Mouse (Mus musculus): ENCODE results near the gene Olfr1233. TPM values are rescaled to one million over a fixed set of nuclear protein-coding genes. Genes with fewer than 3 reads are reported as not detected.

Olfr1233 gene
- not detected in 2 replicates for polyA plus RNA-seq (2016; fragmentation: Nextera tagmentation; extraction: Ambion mirVana)

DNA sequence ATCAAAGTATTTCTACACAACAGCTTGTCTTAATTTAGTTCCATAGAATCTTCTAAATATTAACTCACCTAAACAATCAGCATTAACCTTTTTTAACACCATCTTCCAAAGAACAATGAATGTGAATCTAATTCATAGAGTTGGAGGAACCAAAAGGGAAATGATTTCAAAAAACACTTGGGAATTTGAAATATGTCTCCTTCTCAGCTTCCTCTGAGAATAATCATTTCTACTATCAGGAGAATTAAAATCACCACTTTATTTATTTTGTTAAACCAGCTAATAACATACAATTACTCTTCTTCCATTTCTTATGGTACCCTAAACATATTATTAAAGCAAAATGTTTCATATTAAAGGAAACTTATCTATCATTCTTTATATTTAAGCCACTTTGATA, at the start of gene Olfr1233:
TSS of gene Olfr1233 (minus strand) at position 101 of the 400 bp plus-strand sequence.
- H3K4me2 ChIP-seq (replicated peaks) = no peak within 1 kb of the TSS
- no peaks in the 10 kb centered on the region for H3K27me3 ChIP-seq
- H3K4me1 ChIP-seq = no peaks in the 10 kb centered on the region
- ATAC-seq (ENCODE audit: low FRiP score, low read depth) = no peak
- no peaks in the 10 kb centered on the region for H3K36me3 ChIP-seq
- no peak within 1 kb of the TSS for H3K4me3 ChIP-seq
- H3K9ac ChIP-seq (replicated peaks) = no peak within 1 kb of the TSS
- H3K9me3 ChIP-seq = no peaks in the 10 kb centered on the region
- no peak within 1 kb of the TSS for H3K27ac ChIP-seq (replicated peaks)

- H3K9ac ChIP-seq (replicated peaks) = no peak within 1 kb of the TSS
- no peaks in the 10 kb centered on the region for H3K9me3 ChIP-seq
- H3K4me1 ChIP-seq = no peaks in the 10 kb centered on the region
- H3K4me2 ChIP-seq (replicated peaks) = no peak within 1 kb of the TSS
- ATAC-seq (ENCODE audit: low FRiP score, low read depth) = no peak
- 82% methylated on average over 4 of the region's 4 CpGs for WGBS
- H3K27ac ChIP-seq (replicated peaks) = no peak within 1 kb of the TSS
- no peaks in the 10 kb centered on the region for H3K36me3 ChIP-seq
- no peaks in the 10 kb centered on the region for H3K27me3 ChIP-seq
- H3K4me3 ChIP-seq = no peak within 1 kb of the TSS
Observed at GRCm38 (mm10) chr2:89364765-89365164, 22.6 kb upstream of the Olfr1233 start, which contains the start of gene Olfr1234. Gene Olfr1234, minus strand, starts transcription at chr2:89364865.

- Histone ChIP-seq H3K9ac (replicated peaks) (no peak within 1 kb of the TSS), H3K27me3 (no peaks in the 10 kb centered on the region), H3K36me3 (no peaks in the 10 kb centered on the region), H3K9me3 (no peaks in the 10 kb centered on the region), H3K4me3 (no peak within 1 kb of the TSS), H3K4me1 (no peaks in the 10 kb centered on the region), H3K27ac (replicated peaks) (no peak within 1 kb of the TSS), H3K4me2 (replicated peaks) (no peak within 1 kb of the TSS)
- no peak for ATAC-seq (ENCODE audit: low FRiP score, low read depth)
Observed at GRCm38 (mm10) chr2:89329575-89329974, 12.6 kb downstream of the Olfr1233 start, which contains the start of gene Olfr1232. Gene Olfr1232, minus strand, starts transcription at chr2:89329675.

GRCm38 (mm10) chr2:89306974-89307373, 35.2 kb downstream of the Olfr1233 start, which contains the start of gene Olfr1231:
Gene Olfr1231, minus strand, starts transcription at chr2:89307074.
- WGBS = 76% methylated on average over 2 of the region's 2 CpGs
- Histone ChIP-seq H3K36me3 (no peaks in the 10 kb centered on the region), H3K4me3 (no peak within 1 kb of the TSS), H3K27me3 (no peaks in the 10 kb centered on the region), H3K9me3 (no peaks in the 10 kb centered on the region), H3K9ac (replicated peaks) (no peak within 1 kb of the TSS), H3K27ac (replicated peaks) (no peak within 1 kb of the TSS), H3K4me1 (no peaks in the 10 kb centered on the region), H3K4me2 (replicated peaks) (no peak within 1 kb of the TSS)
- ATAC-seq (ENCODE audit: low FRiP score, low read depth) = no peak

DNA sequence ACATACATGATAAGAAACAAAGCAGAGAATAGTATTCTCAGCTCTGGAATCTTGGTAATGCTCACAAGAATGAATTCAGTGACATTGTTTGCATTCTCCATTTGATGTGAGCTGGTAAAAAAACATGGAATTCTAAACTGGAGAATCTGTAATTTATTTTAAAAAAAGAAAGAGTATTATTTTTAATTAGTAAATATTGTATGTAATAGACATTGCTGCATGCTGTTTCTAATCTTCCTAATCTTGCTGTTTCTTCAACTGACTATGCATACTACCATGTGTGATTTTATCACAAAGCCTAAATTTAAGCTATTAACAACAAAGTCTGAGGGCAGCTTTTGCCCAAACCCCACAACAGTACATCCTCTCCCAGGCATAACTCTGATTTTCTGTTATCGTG, 45.0 kb downstream of the Olfr1233 start, which contains the start of gene Olfr1230:
TSS of gene Olfr1230 (minus strand) at position 101 of the 400 bp plus-strand sequence.
- H3K27ac ChIP-seq (replicated peaks) = no peak within 1 kb of the TSS
- 91% methylated on average over 1 of the region's 1 CpGs for WGBS
- no peaks in the 10 kb centered on the region for H3K36me3 ChIP-seq
- H3K4me2 ChIP-seq (replicated peaks) = no peak within 1 kb of the TSS
- no peaks in the 10 kb centered on the region for H3K9me3 ChIP-seq
- no peaks in the 10 kb centered on the region for H3K27me3 ChIP-seq
- no peak within 1 kb of the TSS for H3K4me3 ChIP-seq
- no peaks in the 10 kb centered on the region for H3K4me1 ChIP-seq
- ATAC-seq (ENCODE audit: low FRiP score, low read depth) = no peak
- no peak within 1 kb of the TSS for H3K9ac ChIP-seq (replicated peaks)

DNA sequence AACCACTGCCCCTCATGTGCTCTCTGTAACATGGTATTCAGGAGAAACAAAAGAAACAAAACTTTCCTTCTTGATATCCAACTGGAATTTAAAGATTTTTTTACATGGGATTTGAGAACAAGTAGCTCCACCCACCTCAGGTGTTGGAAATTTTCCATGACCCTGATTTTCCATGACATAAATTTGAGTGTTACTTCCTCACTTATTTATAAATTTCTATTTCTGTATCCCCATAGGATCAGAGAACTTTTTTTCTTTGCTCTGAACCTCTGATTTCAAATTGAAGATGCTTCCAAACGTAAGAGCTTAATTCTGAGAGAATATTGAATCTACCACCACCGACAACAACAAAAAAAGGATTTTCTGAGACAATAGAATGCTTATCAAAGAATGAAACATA, 54.3 kb downstream of the Olfr1233 start, which contains the start of gene Olfr1229:
TSS of gene Olfr1229 (minus strand) at position 101 of the 400 bp plus-strand sequence.
- 68% methylated on average over 2 of the region's 2 CpGs for WGBS
- ATAC-seq (ENCODE audit: low FRiP score, low read depth) = no peak
- Histone ChIP-seq H3K9ac (replicated peaks) (no peak within 1 kb of the TSS), H3K4me2 (replicated peaks) (no peak within 1 kb of the TSS), H3K36me3 (no peaks in the 10 kb centered on the region), H3K4me1 (no peaks in the 10 kb centered on the region), H3K4me3 (no peak within 1 kb of the TSS), H3K27me3 (no peaks in the 10 kb centered on the region), H3K9me3 (no peaks in the 10 kb centered on the region), H3K27ac (replicated peaks) (no peak within 1 kb of the TSS)

Other genes starting within 250 kb of the Olfr1233 start
- gene Olfr1220, start 235.6 kb downstream of the Olfr1233 start, polyA plus RNA-seq (2016; fragmentation: Nextera tagmentation; extraction: Ambion mirVana) = not detected in 2 replicates
- not detected in 2 replicates for gene Olfr1221, start 225.1 kb downstream of the Olfr1233 start, polyA plus RNA-seq (2016; fragmentation: Nextera tagmentation; extraction: Ambion mirVana)
- not detected in 2 replicates for gene Olfr1222, start 209.3 kb downstream of the Olfr1233 start, polyA plus RNA-seq (2016; fragmentation: Nextera tagmentation; extraction: Ambion mirVana)
- gene Olfr1223, start 190.8 kb downstream of the Olfr1233 start, polyA plus RNA-seq (2016; fragmentation: Nextera tagmentation; extraction: Ambion mirVana) = not detected in 2 replicates
- not detected in 2 replicates for gene Olfr1224-ps1, start 178.3 kb downstream of the Olfr1233 start, polyA plus RNA-seq (2016; fragmentation: Nextera tagmentation; extraction: Ambion mirVana)
- not detected in 2 replicates for gene Olfr1225, start 167.7 kb downstream of the Olfr1233 start, polyA plus RNA-seq (2016; fragmentation: Nextera tagmentation; extraction: Ambion mirVana)
- not detected in 2 replicates for gene Olfr1226, start 142.3 kb downstream of the Olfr1233 start, polyA plus RNA-seq (2016; fragmentation: Nextera tagmentation; extraction: Ambion mirVana)
- gene Olfr1228, start 88.3 kb downstream of the Olfr1233 start, polyA plus RNA-seq (2016; fragmentation: Nextera tagmentation; extraction: Ambion mirVana) = not detected in 2 replicates
- gene Olfr1229, start 54.4 kb downstream of the Olfr1233 start, polyA plus RNA-seq (2016; fragmentation: Nextera tagmentation; extraction: Ambion mirVana) = not detected in 2 replicates
- not detected in 2 replicates for gene Olfr1230, start 45.1 kb downstream of the Olfr1233 start, polyA plus RNA-seq (2016; fragmentation: Nextera tagmentation; extraction: Ambion mirVana)
- gene Olfr1231, start 35.3 kb downstream of the Olfr1233 start, polyA plus RNA-seq (2016; fragmentation: Nextera tagmentation; extraction: Ambion mirVana) = not detected in 2 replicates
- gene Olfr1232, start 12.7 kb downstream of the Olfr1233 start, polyA plus RNA-seq (2016; fragmentation: Nextera tagmentation; extraction: Ambion mirVana) = not detected in 2 replicates
- gene Olfr1234, start 22.5 kb upstream of the Olfr1233 start, polyA plus RNA-seq (2016; fragmentation: Nextera tagmentation; extraction: Ambion mirVana) = not detected in 2 replicates
- gene Olfr1238, start 67.3 kb upstream of the Olfr1233 start, polyA plus RNA-seq (2016; fragmentation: Nextera tagmentation; extraction: Ambion mirVana) = not detected in 2 replicates
- not detected in 2 replicates for gene Olfr1239, start 78.0 kb upstream of the Olfr1233 start, polyA plus RNA-seq (2016; fragmentation: Nextera tagmentation; extraction: Ambion mirVana)
- gene Olfr1240, start 100.6 kb upstream of the Olfr1233 start, polyA plus RNA-seq (2016; fragmentation: Nextera tagmentation; extraction: Ambion mirVana) = not detected in 2 replicates
- not detected in 2 replicates for gene Olfr1241, start 144.7 kb upstream of the Olfr1233 start, polyA plus RNA-seq (2016; fragmentation: Nextera tagmentation; extraction: Ambion mirVana)
- gene Olfr1242, start 155.9 kb upstream of the Olfr1233 start, polyA plus RNA-seq (2016; fragmentation: Nextera tagmentation; extraction: Ambion mirVana) = not detected in 2 replicates
- not detected in 2 replicates for gene Olfr1243, start 189.1 kb upstream of the Olfr1233 start, polyA plus RNA-seq (2016; fragmentation: Nextera tagmentation; extraction: Ambion mirVana)
- gene Olfr1245, start 236.0 kb upstream of the Olfr1233 start, polyA plus RNA-seq (2016; fragmentation: Nextera tagmentation; extraction: Ambion mirVana) = not detected in 2 replicates